Mouse (Mus musculus): Measurements from ENCODE around the gene Marcksl1. TPM values are rescaled to one million over a fixed set of nuclear protein-coding genes. Genes with fewer than 3 reads are reported as not detected.
A peak's percentile ranks its signal among the peaks of the same experiment; 100 is the strongest.

Gene Marcksl1
- polyA plus RNA-seq, 1 experiment from 2014 or later = 1,603 TPM

DNA sequence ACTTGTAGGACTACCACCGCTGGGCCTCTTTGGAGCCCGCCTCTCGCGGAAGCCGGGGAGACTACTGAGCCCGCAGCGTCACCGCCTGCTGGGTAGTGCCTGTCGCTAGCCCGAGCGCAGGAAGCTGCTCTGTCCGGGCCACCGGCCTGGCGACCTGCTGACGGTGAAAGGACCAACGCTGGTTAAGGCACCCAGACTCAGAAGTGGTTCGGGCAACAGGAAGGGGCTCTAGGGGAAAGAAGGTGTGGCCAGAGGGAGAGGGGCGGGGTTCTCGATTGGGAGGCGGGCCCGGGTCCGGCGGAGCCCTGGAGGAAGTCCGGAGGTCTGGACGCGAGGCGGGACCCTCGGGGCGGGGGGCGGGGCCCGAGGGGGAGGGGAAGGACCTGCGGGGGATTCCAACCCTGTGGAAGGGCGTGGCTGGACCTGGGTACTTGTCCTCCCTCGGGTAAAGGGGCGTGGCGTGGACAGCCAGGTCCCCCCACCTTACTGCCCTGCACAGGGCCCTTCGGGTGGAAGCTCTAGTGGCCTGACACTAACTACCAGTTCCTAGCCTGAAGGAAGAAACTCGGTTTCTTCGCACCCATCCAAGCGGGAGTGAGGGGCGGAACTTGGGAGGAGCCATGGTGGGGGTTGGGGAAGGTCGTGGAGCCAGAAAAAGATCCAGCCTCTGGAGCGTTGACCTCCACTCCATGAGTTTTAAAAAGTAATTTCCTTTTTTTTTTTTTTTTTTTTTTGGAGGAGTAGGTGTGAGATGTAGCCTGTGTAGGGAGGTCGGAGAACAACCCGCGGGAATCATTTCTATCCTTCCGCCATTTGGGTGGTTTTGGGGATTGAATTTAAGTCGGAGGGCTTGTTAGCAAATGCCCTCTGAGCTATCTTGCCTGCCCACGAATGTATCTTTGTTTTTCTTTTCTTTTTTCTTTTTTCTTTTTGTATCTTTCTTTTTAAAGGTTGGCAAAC, 12.5 kb upstream of the Marcksl1 start:
- Histone ChIP-seq H3K27ac (replicated peaks) (peak overlapping the region; percentile 89), H3K4me1 (peaks cover 38% of the 10 kb centered on the region), H3K9me3 (replicated peaks) (no peaks in the 10 kb centered on the region), H3K36me3 (no peaks in the 10 kb centered on the region), H3K27me3 (ENCODE audit: low read depth, poor library complexity, severe bottlenecking) (no peaks in the 10 kb centered on the region), H3K4me3 (peak overlapping the region; percentile 70)
- peak; percentile 97 for DNase-seq (ENCODE audit: low spot score)
- 2% methylated on average over 48 of the region's 49 CpGs for WGBS

GRCm38 (mm10) chr4:129502327-129502888, 11.0 kb upstream of the Marcksl1 start:
- Histone ChIP-seq H3K4me3 (no peak overlapping the region), H3K9me3 (replicated peaks) (no peaks in the 10 kb centered on the region), H3K36me3 (no peaks in the 10 kb centered on the region), H3K4me1 (peaks cover 26% of the 10 kb centered on the region), H3K27me3 (ENCODE audit: low read depth, poor library complexity, severe bottlenecking) (no peaks in the 10 kb centered on the region), H3K27ac (replicated peaks) (no peak overlapping the region)
- 77% methylated on average over 9 of the region's 9 CpGs for WGBS
- no peak for DNase-seq (ENCODE audit: low spot score)

DNA sequence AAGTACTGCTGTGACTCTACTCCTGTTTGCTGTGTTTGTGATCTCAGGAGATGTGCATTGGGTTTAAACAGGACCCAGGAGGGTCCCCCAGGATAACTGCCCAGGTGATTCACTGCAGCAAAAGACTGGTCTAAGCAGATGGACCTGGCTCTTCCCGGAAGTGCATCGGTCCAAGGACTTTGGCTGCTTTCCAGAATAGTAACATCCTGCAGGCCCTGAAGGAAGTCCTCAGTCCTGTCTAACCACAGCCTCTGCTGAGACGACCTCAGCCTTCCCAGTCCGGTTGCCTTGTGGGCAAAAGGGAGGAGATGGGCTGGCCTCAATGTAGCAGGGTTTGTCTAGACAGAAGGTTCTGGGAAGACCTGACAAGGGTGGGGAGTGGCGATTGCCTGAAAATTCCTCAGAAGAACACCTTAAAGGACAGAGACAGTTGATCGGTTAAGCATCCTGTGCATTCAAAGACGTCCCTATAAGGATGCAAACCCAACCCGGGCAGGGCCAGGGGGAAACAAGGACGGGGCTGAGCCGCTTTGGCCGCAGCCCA, 10.4 kb upstream of the Marcksl1 start:
- WGBS = 84% methylated on average over 11 of the region's 11 CpGs
- Histone ChIP-seq H3K27ac (replicated peaks) (no peak overlapping the region), H3K36me3 (no peaks in the 10 kb centered on the region), H3K4me3 (no peak overlapping the region), H3K27me3 (ENCODE audit: low read depth, poor library complexity, severe bottlenecking) (no peaks in the 10 kb centered on the region), H3K4me1 (peaks cover 26% of the 10 kb centered on the region), H3K9me3 (replicated peaks) (no peaks in the 10 kb centered on the region)
- DNase-seq (ENCODE audit: low spot score) = no peak

- Histone ChIP-seq H3K4me1 (peaks cover 28% of the 10 kb centered on the region), H3K4me3 (no peak overlapping the region), H3K9me3 (replicated peaks) (no peaks in the 10 kb centered on the region), H3K36me3 (no peaks in the 10 kb centered on the region), H3K27me3 (ENCODE audit: low read depth, poor library complexity, severe bottlenecking) (no peaks in the 10 kb centered on the region), H3K27ac (replicated peaks) (no peak overlapping the region)
- DNase-seq (ENCODE audit: low spot score) = no peak
- 79% methylated on average over 3 of the region's 3 CpGs for WGBS
Measured at GRCm38 (mm10) chr4:129505511-129505910, 7.9 kb upstream of the Marcksl1 start.

- Histone ChIP-seq H3K27me3 (ENCODE audit: low read depth, poor library complexity, severe bottlenecking) (no peaks in the 10 kb centered on the region), H3K4me1 (peaks cover 40% of the 10 kb centered on the region), H3K36me3 (no peaks in the 10 kb centered on the region), H3K4me3 (no peak overlapping the region), H3K27ac (replicated peaks) (no peak overlapping the region), H3K9me3 (replicated peaks) (no peaks in the 10 kb centered on the region)
- no peak for DNase-seq (ENCODE audit: low spot score)
- 74% methylated on average over 9 of the region's 10 CpGs for WGBS
Measured at GRCm38 (mm10) chr4:129507434-129508236, 5.7 kb upstream of the Marcksl1 start.

- H3K9me3 ChIP-seq (replicated peaks) = no peaks in the 10 kb centered on the region
Measured at GRCm38 (mm10) chr4:129508237-129508515, 5.2 kb upstream of the Marcksl1 start.

GRCm38 (mm10) chr4:129508834-129509600, 4.4 kb upstream of the Marcksl1 start:
- H3K27ac ChIP-seq (replicated peaks) = peak overlapping the region; percentile 33
- no peaks in the 10 kb centered on the region for H3K9me3 ChIP-seq (replicated peaks)
- no peak for DNase-seq (ENCODE audit: low spot score)
- H3K36me3 ChIP-seq = no peaks in the 10 kb centered on the region
- no peaks in the 10 kb centered on the region for H3K27me3 ChIP-seq (ENCODE audit: low read depth, poor library complexity, severe bottlenecking)
- no peak overlapping the region; the same call in 1 of the 2 replicates for H3K4me3 ChIP-seq
- WGBS = 68% methylated on average over 15 of the region's 15 CpGs
- H3K4me1 ChIP-seq = peaks cover 48% of the 10 kb centered on the region

More at GRCm38 (mm10) chr4:129508237-129508515, 5.2 kb upstream of the Marcksl1 start:
- Histone ChIP-seq H3K27ac (replicated peaks) (no peak overlapping the region), H3K4me3 (no peak overlapping the region), H3K27me3 (ENCODE audit: low read depth, poor library complexity, severe bottlenecking) (no peaks in the 10 kb centered on the region), H3K36me3 (no peaks in the 10 kb centered on the region), H3K4me1 (peaks cover 46% of the 10 kb centered on the region)
- WGBS = 86% methylated on average over 3 of the region's 3 CpGs
- no peak for DNase-seq (ENCODE audit: low spot score)

DNA sequence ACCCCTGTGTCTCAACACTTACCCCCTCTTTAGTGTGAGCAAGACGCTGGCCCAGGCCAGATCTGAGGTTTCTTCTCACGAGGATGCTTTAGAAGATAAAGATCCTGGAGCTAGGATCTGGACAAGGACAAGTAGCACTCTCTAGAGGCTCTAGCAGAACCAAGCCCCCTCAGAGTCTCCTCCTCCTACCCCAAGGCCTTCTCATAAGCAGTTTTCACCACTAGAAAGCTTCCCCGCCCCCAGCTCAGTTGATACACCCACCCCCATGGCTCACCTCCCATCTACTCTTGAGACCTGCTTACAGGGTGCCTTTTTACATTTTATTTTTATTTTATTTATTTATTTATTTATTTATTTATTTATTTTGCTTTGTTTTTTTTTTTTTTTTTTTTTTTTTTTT, 3.7 kb upstream of the Marcksl1 start:
- peak overlapping the region; percentile 33 for H3K27ac ChIP-seq (replicated peaks)
- 73% methylated on average over 3 of the region's 3 CpGs for WGBS
- H3K4me1 ChIP-seq = peaks cover 48% of the 10 kb centered on the region

DNA sequence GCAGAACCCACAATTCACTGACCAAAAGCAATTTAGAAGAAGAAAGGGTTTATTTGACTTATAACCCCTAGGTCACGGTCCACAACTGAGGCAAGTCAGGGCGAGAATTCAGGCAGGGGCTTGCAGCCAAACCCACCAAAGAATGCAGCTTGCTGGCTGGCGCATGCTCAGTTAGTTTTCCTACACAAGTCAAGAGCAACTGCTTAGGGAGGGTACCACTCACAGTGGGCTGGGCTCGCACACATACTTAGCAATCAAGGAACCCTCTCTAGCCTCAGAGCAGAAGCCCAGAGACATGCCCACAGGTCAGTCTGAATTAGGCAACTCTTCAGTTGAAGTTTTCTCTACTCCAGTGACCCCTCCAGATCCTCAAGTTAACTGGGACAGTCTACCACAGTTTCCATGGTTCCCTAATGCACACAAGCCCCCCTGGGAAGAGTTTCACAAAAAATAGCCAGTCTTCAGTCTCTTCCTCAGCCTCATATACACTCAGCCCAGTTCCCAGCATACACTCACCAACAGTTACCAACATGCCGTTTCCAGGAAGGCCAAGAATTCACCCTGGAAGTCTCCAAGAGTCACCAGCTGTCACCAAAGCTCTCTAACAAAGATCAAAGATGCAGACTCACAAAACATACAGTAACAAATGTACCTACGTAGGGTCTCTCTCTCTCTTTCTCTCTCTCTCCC, 2.5 kb upstream of the Marcksl1 start:
- Histone ChIP-seq H3K9me3 (replicated peaks) (no peaks in the 10 kb centered on the region), H3K27ac (replicated peaks) (peak overlapping the region; percentile 100), H3K27me3 (ENCODE audit: low read depth, poor library complexity, severe bottlenecking) (no peaks in the 10 kb centered on the region), H3K36me3 (peaks cover 17% of the 10 kb centered on the region), H3K4me1 (peaks cover 60% of the 10 kb centered on the region), H3K4me3 (peak overlapping the region; percentile 30)
- 41% methylated on average over 6 of the region's 6 CpGs for WGBS
- peak; percentile 30 for DNase-seq (ENCODE audit: low spot score)

More for the DNA sequence above, 3.7 kb upstream of the Marcksl1 start:
- DNase-seq (ENCODE audit: low spot score) = no peak
- Histone ChIP-seq H3K9me3 (replicated peaks) (no peaks in the 10 kb centered on the region), H3K27me3 (ENCODE audit: low read depth, poor library complexity, severe bottlenecking) (no peaks in the 10 kb centered on the region), H3K36me3 (peaks cover 4% of the 10 kb centered on the region), H3K4me3 (no peak overlapping the region)

GRCm38 (mm10) chr4:129511413-129512096, 1.8 kb upstream of the Marcksl1 start:
- WGBS = 13% methylated on average over 6 of the region's 6 CpGs
- H3K9me3 ChIP-seq (replicated peaks) = no peaks in the 10 kb centered on the region
- no peaks in the 10 kb centered on the region for H3K27me3 ChIP-seq (ENCODE audit: low read depth, poor library complexity, severe bottlenecking)
- H3K4me3 ChIP-seq = peak overlapping the region; percentile 30
- DNase-seq (ENCODE audit: low spot score) = peak; percentile 45
- H3K27ac ChIP-seq (replicated peaks) = peak overlapping the region; percentile 100
- H3K36me3 ChIP-seq = peaks cover 24% of the 10 kb centered on the region
- peaks cover 63% of the 10 kb centered on the region for H3K4me1 ChIP-seq

GRCm38 (mm10) chr4:129513891-129514290, 510 bp downstream of the Marcksl1 start:
- Histone ChIP-seq H3K27me3 (ENCODE audit: low read depth, poor library complexity, severe bottlenecking) (no peaks in the 10 kb centered on the region), H3K4me3 (peak overlapping the region; percentile 100), H3K36me3 (peaks cover 47% of the 10 kb centered on the region), H3K4me1 (peaks cover 61% of the 10 kb centered on the region), H3K9me3 (replicated peaks) (no peaks in the 10 kb centered on the region), H3K27ac (replicated peaks) (peak overlapping the region; percentile 100)
- no peak for DNase-seq (ENCODE audit: low spot score)
- whole genome bisulfite sequencing = under 1% methylated on average over 40 of the region's 57 CpGs
